Mouse (Mus musculus) brain, embryonic 14.5 days (tissue): ENCODE data around the gene L3hypdh.

Experiments
- CTCF ChIP-seq: fragments of 200-500 bp; IDR thresholded peaks from 2 replicates; pipeline ENCODE4 v1.5.1; 2012; ENCODE audit warnings: inconsistent platforms, mild to moderate bottlenecking, moderate library complexity, borderline replicate concordance; ENCODE audit not compliant: insufficient read depth, insufficient read length; ENCODE audit errors: extremely low read depth
- POLR2A ChIP-seq: fragments of 200-500 bp; IDR thresholded peaks from 2 replicates; pipeline ENCODE4 v1.6.1; 2012; ENCODE audit warnings: mild to moderate bottlenecking, inconsistent platforms, borderline replicate concordance; ENCODE audit not compliant: poor library complexity, insufficient read depth, insufficient read length, severe bottlenecking; ENCODE audit errors: extremely low read depth

DNA sequence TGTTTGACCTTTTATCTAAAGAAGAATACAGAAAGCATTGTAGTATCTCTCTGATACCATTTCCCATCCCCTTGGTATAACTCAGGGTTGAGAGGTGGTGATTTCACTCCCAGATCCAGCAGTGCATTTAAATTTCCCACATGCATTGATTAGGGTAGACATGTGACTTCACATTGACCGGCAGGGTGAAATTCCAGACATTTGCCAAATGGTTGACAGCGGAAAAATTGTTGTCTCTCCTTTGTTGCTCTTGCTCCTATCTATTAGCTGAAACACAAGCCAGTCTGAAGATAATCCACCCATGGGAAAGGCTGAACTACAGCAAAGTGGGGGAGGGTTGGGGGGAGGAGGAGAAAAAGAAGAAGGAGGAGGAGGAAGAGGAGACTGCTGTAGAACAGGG, 46.4 kb downstream of the L3hypdh start:
- TF ChIP-seq CTCF (no peak), POLR2A (no peak)
